ENCODE assay signal across 11 mouse cellular contexts in the genomic region with DNA sequence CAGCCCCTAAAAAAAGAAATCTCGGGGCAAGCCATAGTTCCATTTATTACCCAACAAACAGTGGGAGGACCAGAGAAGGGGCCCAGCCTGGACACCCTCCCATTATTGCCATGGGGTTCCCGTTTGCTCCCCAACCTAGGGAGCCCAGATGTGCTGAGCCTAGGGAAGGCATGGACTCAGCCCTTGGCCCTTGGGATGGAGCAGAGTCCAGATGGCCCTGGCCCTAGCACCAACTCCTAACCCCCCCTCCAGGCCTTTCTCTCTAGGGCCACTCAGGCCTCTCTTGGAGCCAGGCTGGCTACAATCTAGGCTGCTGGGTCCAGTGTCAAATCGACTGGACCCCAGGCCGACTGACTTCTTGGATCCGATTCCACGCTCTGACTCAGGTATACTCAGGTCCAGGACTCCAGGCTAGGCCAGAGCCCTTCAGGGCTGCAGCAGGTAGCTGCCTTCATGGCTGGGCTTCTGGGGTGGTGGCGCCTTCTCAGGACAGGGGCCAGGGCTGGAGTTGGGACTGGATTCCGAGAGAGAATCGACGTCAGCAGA. TPM values are rescaled to one million over a fixed set of nuclear protein-coding genes. Genes with fewer than 3 reads are reported as not detected.
A peak's percentile ranks its signal among the peaks of the same experiment; 100 is the strongest.
DNase-seq lines count a peak whose midpoint lies in the region; ATAC-seq and TF ChIP-seq lines count a peak whose summit lies in the region.
"Had no signal": no experiment of that assay in that cellular context is flagged by ENCODE, and none has a peak within 500 bp of the region (broad histone marks: within the 10 kb centered on the region; RNA-seq: fewer than 3 reads in every experiment).

No protein-coding gene starts in this region.

- TF ChIP-seq CTCF in cerebellum, adult 2 months (IDR thresholded peaks at IDR 0.05; ENCODE audit: borderline replicate concordance, insufficient read depth, low read depth, low read length): no peak
- no peak for TF ChIP-seq CTCF in lung, postnatal 0 days (IDR thresholded peaks at IDR 0.05)

- no peak for ATAC-seq in neural tube, embryonic 11.5 days (ENCODE audit: insufficient read depth, low FRiP score, low TSS enrichment)
- ATAC-seq in midbrain, embryonic 13.5 days: no peak
- ATAC-seq in lung, postnatal 0 days: no peak

- peak overlapping the region; percentile 93 for H3K9ac ChIP-seq in neural tube, embryonic 11.5 days (ENCODE audit: low read length)
- peak overlapping the region; percentile 92 for H3K9ac ChIP-seq in midbrain, embryonic 13.5 days (replicated peaks)
- no peak overlapping the region for H3K9ac ChIP-seq in lung, postnatal 0 days (replicated peaks; ENCODE audit: low read depth)

- 51% methylated on average over 10 of the region's 10 CpGs for WGBS in cerebellum, adult 2 months
- WGBS in neural tube, embryonic 11.5 days: 95% methylated on average over 10 of the region's 10 CpGs
- 93% methylated on average over 10 of the region's 10 CpGs for WGBS in midbrain, embryonic 13.5 days
- WGBS in lung, postnatal 0 days: 93% methylated on average over 10 of the region's 10 CpGs

- TF ChIP-seq EP300 in lung, postnatal 0 days (IDR thresholded peaks at IDR 0.05): no peak

- peak overlapping the region; percentile 95 for H3K4me3 ChIP-seq in cerebellum, adult 2 months (replicated peaks; ENCODE audit: insufficient read depth, low read depth, low read length)
- no peak overlapping the region for H3K4me3 ChIP-seq in neural tube, embryonic 11.5 days (ENCODE audit: low read depth, low read length)
- H3K4me3 ChIP-seq in midbrain, embryonic 13.5 days (replicated peaks): peak overlapping the region; percentile 74
- H3K4me3 ChIP-seq in lung, postnatal 0 days (ENCODE audit: low read depth, low read length): no peak overlapping the region

- no peaks in the 10 kb centered on the region for H3K36me3 ChIP-seq in neural tube, embryonic 11.5 days (ENCODE audit: control insufficient read depth, insufficient read depth, low read length)
- H3K36me3 ChIP-seq in midbrain, embryonic 13.5 days: peaks cover 10% of the 10 kb centered on the region
- H3K36me3 ChIP-seq in lung, postnatal 0 days (ENCODE audit: insufficient read depth, low read length): no peaks in the 10 kb centered on the region

- no peaks in the 10 kb centered on the region for H3K9me3 ChIP-seq in neural tube, embryonic 11.5 days (ENCODE audit: control insufficient read depth, low read length)
- no peaks in the 10 kb centered on the region for H3K9me3 ChIP-seq in midbrain, embryonic 13.5 days
- H3K9me3 ChIP-seq in lung, postnatal 0 days (ENCODE audit: low read length): no peaks in the 10 kb centered on the region

- H3K4me2 ChIP-seq in neural tube, embryonic 11.5 days (ENCODE audit: low read depth): peak overlapping the region; percentile 12; the same call in 1 of the 2 replicates
- peak overlapping the region; percentile 71 for H3K4me2 ChIP-seq in midbrain, embryonic 13.5 days (replicated peaks)
- H3K4me2 ChIP-seq in lung, postnatal 0 days (replicated peaks; ENCODE audit: low read depth, low read length): no peak overlapping the region

- TF ChIP-seq POLR2A in cerebellum, adult 2 months (IDR thresholded peaks at IDR 0.05; ENCODE audit: borderline replicate concordance, insufficient read depth, low read length): no peak

- H3K4me1 ChIP-seq in cerebellum, adult 2 months (ENCODE audit: control insufficient read depth, insufficient read depth, low read length): peaks cover 46% of the 10 kb centered on the region
- peaks cover 38% of the 10 kb centered on the region for H3K4me1 ChIP-seq in neural tube, embryonic 11.5 days (ENCODE audit: control insufficient read depth, insufficient read depth, low read length)
- H3K4me1 ChIP-seq in midbrain, embryonic 13.5 days (replicated peaks): peaks cover 64% of the 10 kb centered on the region
- H3K4me1 ChIP-seq in lung, postnatal 0 days (ENCODE audit: insufficient read depth, low read depth, low read length): no peaks in the 10 kb centered on the region

- DNase-seq in cerebellum, adult 2 months: no peak
- no peak for DNase-seq in cerebellum, postnatal 4 days (ENCODE audit: low spot score in 2 of 2)
- DNase-seq in neural tube, embryonic 11.5 days (ENCODE audit: low spot score): no peak
- DNase-seq in neural tube, embryonic 10.5 days (ENCODE audit: extremely low spot score, low spot score): no peak
- no peak for DNase-seq in thymus, postnatal 0 days (ENCODE audit: low spot score)
- no peak for DNase-seq in lung, postnatal 0 days (ENCODE audit: low spot score)
- no peak for DNase-seq in urinary bladder, postnatal 14 days (ENCODE audit: low spot score)
- DNase-seq: gastrocnemius, adult 2 months; lung, postnatal 36 days; thymus, postnatal 25 days had no signal

- H3K27me3 ChIP-seq in cerebellum, adult 2 months (ENCODE audit: control insufficient read depth, insufficient read depth, low read length): no peaks in the 10 kb centered on the region
- H3K27me3 ChIP-seq in neural tube, embryonic 11.5 days (ENCODE audit: control insufficient read depth, insufficient read depth, low read length): no peaks in the 10 kb centered on the region
- peaks cover 9% of the 10 kb centered on the region; the same call in 1 of the 2 replicates for H3K27me3 ChIP-seq in midbrain, embryonic 13.5 days
- no peaks in the 10 kb centered on the region; the same call in 1 of the 2 replicates for H3K27me3 ChIP-seq in lung, postnatal 0 days (replicated peaks; ENCODE audit: insufficient read depth, low read length)

- H3K27ac ChIP-seq in cerebellum, adult 2 months (ENCODE audit: insufficient read depth, low read length): peak overlapping the region; percentile 94
- no peak overlapping the region for H3K27ac ChIP-seq in neural tube, embryonic 11.5 days (ENCODE audit: low read depth, low read length)
- no peak overlapping the region for H3K27ac ChIP-seq in midbrain, embryonic 13.5 days
- H3K27ac ChIP-seq in lung, postnatal 0 days (ENCODE audit: low read length): no peak overlapping the region

RNA-seq across cellular contexts. Expression of gene Enho, which starts 1.9 kb away (rescaled TPM):
- polyA plus RNA-seq in cerebellum, adult 2 months (2012; rRNA removed): 168 and 174 TPM in 2 replicates
- polyA plus RNA-seq in neural tube, embryonic 11.5 days (2014; fragmentation: Nextera tagmentation; extraction: Ambion mirVana): 36.9 and 43.3 TPM in 2 replicates
- 81.6 and 92.1 TPM in 2 replicates for polyA plus RNA-seq in midbrain, embryonic 13.5 days (2015; fragmentation: Nextera tagmentation; extraction: Ambion mirVana)
- polyA plus RNA-seq in thymus, postnatal 0 days (2015; fragmentation: Nextera tagmentation; extraction: Ambion mirVana): 10.3 and 10.5 TPM in 2 replicates
- 18.9 and 25.0 TPM in 2 replicates for polyA plus RNA-seq in lung, postnatal 0 days (2015; fragmentation: Nextera tagmentation; extraction: Ambion mirVana)

RNA-seq across cellular contexts. Expression of gene Cntfr, which starts 58.6 kb away (rescaled TPM):
- 101 and 105 TPM in 2 replicates for polyA plus RNA-seq in cerebellum, adult 2 months (2012; rRNA removed)
- 43.8 and 44.2 TPM in 2 replicates for polyA plus RNA-seq in neural tube, embryonic 11.5 days (2014; fragmentation: Nextera tagmentation; extraction: Ambion mirVana)
- polyA plus RNA-seq in midbrain, embryonic 13.5 days (2015; fragmentation: Nextera tagmentation; extraction: Ambion mirVana): 27.6 and 32.7 TPM in 2 replicates
- polyA plus RNA-seq in thymus, postnatal 0 days (2015; fragmentation: Nextera tagmentation; extraction: Ambion mirVana): 0.26 and 0.43 TPM in 2 replicates
- polyA plus RNA-seq in lung, postnatal 0 days (2015; fragmentation: Nextera tagmentation; extraction: Ambion mirVana): 0.77 and 1.1 TPM in 2 replicates

Comparison
In these comparisons a context has a peak if more than half of its experiments do, and no peak if none do; other contexts are left out.
1. H3K4me3 ChIP-seq: peak in cerebellum, adult 2 months (single experiment) and midbrain, embryonic 13.5 days (single experiment); none in neural tube, embryonic 11.5 days (single experiment) and lung, postnatal 0 days (single experiment).
2. RNA of gene Cntfr, which starts 58.6 kb away (polyA plus RNA-seq): 101 to 105 TPM in cerebellum, adult 2 months, 43.8 to 44.2 TPM in neural tube, embryonic 11.5 days and 27.6 to 32.7 TPM in midbrain, embryonic 13.5 days; 0.77 to 1.1 TPM in lung, postnatal 0 days and 0.26 to 0.43 TPM in thymus, postnatal 0 days; every median in the first group is over 10 times any median in the second.